Mouse (Mus musculus) heart, postnatal 14 days (tissue): ENCODE data around the gene Fam50b. TPM values are rescaled to one million over a fixed set of nuclear protein-coding genes. Genes with fewer than 3 reads are reported as not detected.
A peak's percentile ranks its signal among the peaks of the same experiment; 100 is the strongest.

Experiments used
- DNase-seq, 2 experiments: peaks; one replicate each; pipeline ENCODE4 v3.0.0; 2021 to 2022
- intact Hi-C: fragments of 180-260 bp; cut with DNase I; formaldehyde crosslinking; loops from one replicate; pipeline ENCODE4 v1.15.1; 2025
- total RNA-seq, 2 experiments: library from RNA; stranded (reverse); gene quantifications; 2 replicates each; pipeline ENCODE4 v1.2.3; 2021

Fam50b gene
- total RNA-seq, 2 experiments from 2014 or later, result not detected

GRCm38 (mm10) chr13:34733780-34734179 is 870 bp upstream of the Fam50b start:
- no peak for DNase-seq
- intact Hi-C loops, result no loop called here

- intact Hi-C loops, result no loop called here
- DNase-seq, result no peak
Measured at GRCm38 (mm10) chr13:34737968-34738698, 3.5 kb downstream of the Fam50b start.

GRCm38 (mm10) chr13:34738699-34738973 is 4.0 kb downstream of the Fam50b start:
- intact Hi-C loops, result no loop called here

GRCm38 (mm10) chr13:34739071-34739470 is 4.4 kb downstream of the Fam50b start:
- DNase-seq, result no peak
- intact Hi-C loops, result no loop called here

More at GRCm38 (mm10) chr13:34738699-34738973, 4.0 kb downstream of the Fam50b start:
- DNase-seq, result no peak

GRCm38 (mm10) chr13:34741254-34741653 is 6.6 kb downstream of the Fam50b start:
- intact Hi-C loops, result loop anchor here (5.0 kb wide), 2 partner anchors 51 to 131 kb away; no protein-coding TSS in a partner anchor
- DNase-seq, result no peak

GRCm38 (mm10) chr13:34741813-34742568 is 7.3 kb downstream of the Fam50b start:
- no peak for DNase-seq
- intact Hi-C loops, result loop anchor here (5.0 kb wide), 2 partner anchors 50 to 130 kb away; no protein-coding TSS in a partner anchor

GRCm38 (mm10) chr13:34746811-34747210 is 12.2 kb downstream of the Fam50b start:
- intact Hi-C loops, result no loop called here
- no peak for DNase-seq

GRCm38 (mm10) chr13:34748530-34748929 is 13.9 kb downstream of the Fam50b start:
- DNase-seq, result no peak
- intact Hi-C loops, result no loop called here

- no peak for DNase-seq
- intact Hi-C loops, result no loop called here
Measured at GRCm38 (mm10) chr13:34759202-34759601, 24.6 kb downstream of the Fam50b start.

- DNase-seq, result peak in 1 of 2 experiments; percentile 13
- intact Hi-C loops, result no loop called here
Measured at GRCm38 (mm10) chr13:34760518-34761287, 26.1 kb downstream of the Fam50b start.

- intact Hi-C loops, result no loop called here
- peak in 1 of 2 experiments; percentile 21 for DNase-seq
Measured at GRCm38 (mm10) chr13:34762136-34762535, 27.5 kb downstream of the Fam50b start.

- intact Hi-C loops, result no loop called here
- no peak for DNase-seq
Measured at GRCm38 (mm10) chr13:34762865-34763264, 28.2 kb downstream of the Fam50b start.

GRCm38 (mm10) chr13:34765269-34765668 is 30.6 kb downstream of the Fam50b start:
- intact Hi-C loops, result no loop called here
- DNase-seq, result no peak

GRCm38 (mm10) chr13:34766572-34766971 is 31.9 kb downstream of the Fam50b start:
- intact Hi-C loops, result no loop called here
- peak in 1 of 2 experiments; percentile 33 for DNase-seq

- DNase-seq, result no peak
- intact Hi-C loops, result no loop called here
Measured at GRCm38 (mm10) chr13:34767527-34768292, 33.1 kb downstream of the Fam50b start.

GRCm38 (mm10) chr13:34776767-34777166 is 42.1 kb downstream of the Fam50b start:
- DNase-seq, result no peak
- intact Hi-C loops, result no loop called here

- intact Hi-C loops, result no loop called here
- peak; percentile 19 to 39 for DNase-seq
Measured at GRCm38 (mm10) chr13:34780856-34781610, 46.4 kb downstream of the Fam50b start.

- no peak for DNase-seq
- intact Hi-C loops, result no loop called here
Measured at GRCm38 (mm10) chr13:34781611-34782009, 47.0 kb downstream of the Fam50b start.

GRCm38 (mm10) chr13:34784818-34785217 is 50.2 kb downstream of the Fam50b start:
- no peak for DNase-seq
- intact Hi-C loops, result no loop called here

- intact Hi-C loops, result no loop called here
- no peak for DNase-seq
Measured at GRCm38 (mm10) chr13:34786634-34787033, 52.0 kb downstream of the Fam50b start.
